Mouse (Mus musculus) small intestine, adult 2 months (tissue): ENCODE measurements around the gene Piwil4. TPM values are rescaled to one million over a fixed set of nuclear protein-coding genes. Genes with fewer than 3 reads are reported as not detected.
A peak's percentile ranks its signal among the peaks of the same experiment; 100 is the strongest.

Experiments
- H3K27ac ChIP-seq: fragments of 200-500 bp; 2 replicates; pipeline ENCODE4 v1.5.1; 2012; ENCODE audit warnings: low read depth, low read length, control low read depth, inconsistent platforms; ENCODE audit not compliant: insufficient read depth
- H3K27me3 ChIP-seq: fragments of 200-500 bp; 2 replicates; pipeline ENCODE4 v1.6.1; 2012; ENCODE audit warnings: mild to moderate bottlenecking, moderate library complexity, low read length, inconsistent platforms; ENCODE audit not compliant: control insufficient read depth, insufficient read depth
- H3K36me3 ChIP-seq: fragments of 200-500 bp; 2 replicates; pipeline ENCODE4 v1.6.1; 2012; ENCODE audit warnings: mild to moderate bottlenecking, low read length, control low read depth, inconsistent platforms; ENCODE audit not compliant: control insufficient read depth, insufficient read depth
- H3K4me1 ChIP-seq: fragments of 200-500 bp; 2 replicates; pipeline ENCODE4 v1.6.1; 2012; ENCODE audit warnings: low read length, inconsistent platforms, mixed read lengths; ENCODE audit not compliant: control insufficient read depth, insufficient read depth, insufficient read length
- H3K4me3 ChIP-seq: fragments of 200-500 bp; 2 replicates; pipeline ENCODE4 v1.5.1; 2012; ENCODE audit warnings: low read depth, mild to moderate bottlenecking, control low read depth, inconsistent platforms, low read length, moderate library complexity
- CTCF ChIP-seq: fragments of 200-500 bp; IDR thresholded peaks from 2 replicates; pipeline ENCODE4 v1.5.1; 2012; ENCODE audit warnings: low read depth, mild to moderate bottlenecking, control low read depth, inconsistent platforms, low read length, moderate library complexity, mixed read lengths; ENCODE audit not compliant: insufficient replicate concordance, insufficient read length; ENCODE audit errors: extremely low read depth
- POLR2A ChIP-seq: fragments of 200-500 bp; IDR thresholded peaks from 2 replicates; pipeline ENCODE4 v1.6.1; 2012; ENCODE audit warnings: low read depth, mild to moderate bottlenecking, control low read depth, inconsistent platforms, low read length, moderate library complexity
- WGBS: fragments of 180-500 bp; shearing (Covaris S2); methylation state at CpG from one replicate; pipeline ENCODE4 v1.1.7; 2018; 5-methylcytosine and 5-hydroxymethylcytosine counted together
- polyA plus RNA-seq: library from polyadenylated mRNA; depleted of rRNA; stranded (reverse); fragments of >200 nt; gene quantifications from 2 replicates; pipeline ENCODE4 v1.2.3, GENCODE M21; 2012

Piwil4 gene
- polyA plus RNA-seq, 1 experiment = 0.71 TPM

DNA sequence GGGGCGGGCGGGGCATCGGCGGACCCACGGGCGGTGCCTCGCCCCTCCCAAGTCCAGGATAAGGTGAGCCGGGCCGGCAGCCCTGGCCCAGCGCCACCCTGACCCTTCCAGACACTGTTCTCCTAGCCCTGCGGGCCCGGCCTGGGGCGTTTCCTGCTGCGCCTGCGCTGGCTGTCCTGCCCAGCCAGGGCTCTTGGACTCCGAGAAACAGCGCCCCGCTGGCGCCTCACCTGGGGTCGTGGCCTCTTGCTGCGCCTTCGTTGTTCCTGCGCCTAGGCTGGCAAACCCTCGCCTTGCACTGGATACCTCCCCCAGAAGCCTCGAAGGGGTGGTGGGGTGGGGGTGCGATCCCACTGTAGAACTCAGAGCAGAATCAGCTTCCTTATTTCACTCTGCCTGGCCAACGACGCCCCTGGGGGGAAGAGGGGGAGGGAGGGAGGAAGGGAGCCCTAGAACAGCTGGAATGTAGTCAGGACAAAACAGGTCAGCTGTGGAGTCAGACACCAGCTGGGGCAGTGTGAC lies 11.5 kb upstream of the Piwil4 start, which contains the start of gene Fut4:
Gene Fut4, minus strand, starts transcription at position 393 of the 522 bp plus-strand sequence.
- Histone ChIP-seq H3K4me3 (peak within 1 kb of the TSS; percentile 73), H3K36me3 (no peaks in the 10 kb centered on the region), H3K27ac (peak within 1 kb of the TSS; percentile 82), H3K4me1 (peaks cover 25% of the 10 kb centered on the region), H3K27me3 (no peaks in the 10 kb centered on the region)
- 0% methylated on average over 28 of the region's 28 CpGs for WGBS
- TF ChIP-seq POLR2A (peak; percentile 31; the same call in 1 of the 2 replicates), CTCF (peak; percentile 16; the same call in 1 of the 2 replicates)

DNA sequence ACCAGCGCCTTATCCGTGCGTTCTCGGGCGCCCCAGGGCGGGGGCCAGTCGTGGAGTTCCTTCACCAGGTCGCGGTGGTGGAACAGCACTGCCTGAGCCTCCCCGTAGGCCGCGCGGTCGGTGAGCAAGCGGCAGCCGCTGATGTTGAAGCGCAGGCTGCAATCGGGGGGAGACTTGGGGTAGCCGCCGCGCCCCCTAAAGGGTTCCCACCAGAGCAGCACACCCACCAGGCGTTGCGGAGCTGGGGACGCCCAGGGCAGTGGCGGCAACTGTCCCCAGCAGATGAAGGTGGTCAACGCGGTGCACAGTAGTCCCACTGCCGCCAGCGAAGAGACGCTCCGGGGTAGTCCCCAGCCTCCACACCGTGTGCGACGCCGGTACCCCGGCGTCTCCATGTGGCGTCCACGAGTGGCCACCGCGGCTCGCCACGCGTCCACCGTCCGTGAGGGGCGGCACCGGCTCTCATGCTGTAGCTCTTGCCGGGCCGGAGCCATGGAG lies 11.0 kb upstream of the Piwil4 start:
- WGBS = under 1% methylated on average over 50 of the region's 50 CpGs
- peaks cover 29% of the 10 kb centered on the region for H3K4me1 ChIP-seq
- no peaks in the 10 kb centered on the region for H3K27me3 ChIP-seq
- H3K36me3 ChIP-seq = no peaks in the 10 kb centered on the region
- TF ChIP-seq POLR2A (no peak; the same call in 1 of the 2 replicates), CTCF (no peak)
- peak overlapping the region; percentile 26 for H3K27ac ChIP-seq
- peak overlapping the region; percentile 73 for H3K4me3 ChIP-seq

DNA sequence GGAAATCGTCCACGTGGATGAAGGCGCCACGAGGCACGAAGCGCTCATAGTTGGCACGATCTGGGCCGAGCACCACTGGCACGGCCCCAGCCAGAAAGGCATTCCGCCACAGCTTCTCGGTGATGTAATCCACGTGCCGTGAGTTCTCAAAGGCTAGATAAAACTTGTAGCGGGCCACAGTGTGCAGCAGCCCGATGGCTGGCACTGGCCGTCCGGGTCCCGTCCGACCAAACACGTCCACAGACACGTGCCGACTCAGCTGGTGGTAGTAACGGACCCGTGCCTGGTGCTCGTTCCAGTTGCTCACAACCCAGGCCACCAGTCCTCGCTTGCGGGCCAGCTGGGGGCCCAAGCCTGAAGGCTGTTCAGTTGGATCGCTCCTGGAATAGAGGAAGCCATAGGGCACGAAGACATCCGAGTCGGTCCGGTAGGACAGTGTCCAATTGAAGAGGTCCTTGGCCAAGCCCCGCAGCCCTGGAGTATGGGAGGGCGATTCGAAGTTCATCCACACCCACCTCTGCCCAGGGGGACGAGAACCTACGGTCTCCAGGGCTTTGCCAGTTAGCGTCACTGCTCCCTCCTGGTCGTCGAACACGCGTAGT lies 10.5 kb upstream of the Piwil4 start:
- TF ChIP-seq CTCF = no peak
- TF ChIP-seq POLR2A = no peak
- Histone ChIP-seq H3K27me3 (no peaks in the 10 kb centered on the region), H3K36me3 (no peaks in the 10 kb centered on the region), H3K27ac (peak overlapping the region; percentile 26), H3K4me3 (peak overlapping the region; percentile 73), H3K4me1 (peaks cover 33% of the 10 kb centered on the region)
- WGBS = 69% methylated on average over 42 of the region's 42 CpGs

DNA sequence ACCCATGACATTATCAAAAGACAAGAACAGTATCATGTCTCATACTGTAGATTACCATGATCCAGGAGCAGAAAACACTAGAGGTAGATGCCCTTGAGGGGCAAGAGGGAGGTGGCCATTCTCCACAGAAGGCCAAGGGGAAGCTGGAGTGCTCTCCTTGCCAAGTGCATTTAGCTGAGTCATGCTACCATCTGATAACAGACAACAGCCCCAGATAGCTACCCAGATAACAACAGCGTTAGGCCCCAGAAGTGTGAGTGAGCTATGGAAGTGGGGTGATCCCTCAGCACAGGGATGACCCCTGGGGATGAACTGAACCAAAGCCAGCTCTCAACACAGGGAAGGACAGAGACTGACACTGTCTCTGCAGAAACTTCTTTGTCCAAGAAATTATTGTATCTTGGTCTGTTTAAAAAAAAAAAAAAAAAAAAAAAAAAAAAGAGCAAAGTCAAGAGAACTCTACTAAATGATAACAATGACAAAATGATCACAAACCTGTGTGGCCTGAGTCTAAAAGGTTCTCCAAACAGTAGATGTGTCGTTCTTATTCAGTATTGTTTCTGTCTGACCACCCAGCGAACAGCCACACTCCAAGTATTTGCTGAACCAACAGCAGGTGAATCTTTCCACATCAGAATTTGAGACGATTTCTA lies 909 bp downstream of the Piwil4 start:
- Histone ChIP-seq H3K27me3 (no peaks in the 10 kb centered on the region), H3K36me3 (no peaks in the 10 kb centered on the region), H3K4me1 (peaks cover 12% of the 10 kb centered on the region; the same call in 1 of the 2 replicates), H3K4me3 (no peak overlapping the region), H3K27ac (no peak overlapping the region)
- 74% methylated on average over 4 of the region's 4 CpGs for WGBS
- no peak for TF ChIP-seq CTCF
- no peak for TF ChIP-seq POLR2A

DNA sequence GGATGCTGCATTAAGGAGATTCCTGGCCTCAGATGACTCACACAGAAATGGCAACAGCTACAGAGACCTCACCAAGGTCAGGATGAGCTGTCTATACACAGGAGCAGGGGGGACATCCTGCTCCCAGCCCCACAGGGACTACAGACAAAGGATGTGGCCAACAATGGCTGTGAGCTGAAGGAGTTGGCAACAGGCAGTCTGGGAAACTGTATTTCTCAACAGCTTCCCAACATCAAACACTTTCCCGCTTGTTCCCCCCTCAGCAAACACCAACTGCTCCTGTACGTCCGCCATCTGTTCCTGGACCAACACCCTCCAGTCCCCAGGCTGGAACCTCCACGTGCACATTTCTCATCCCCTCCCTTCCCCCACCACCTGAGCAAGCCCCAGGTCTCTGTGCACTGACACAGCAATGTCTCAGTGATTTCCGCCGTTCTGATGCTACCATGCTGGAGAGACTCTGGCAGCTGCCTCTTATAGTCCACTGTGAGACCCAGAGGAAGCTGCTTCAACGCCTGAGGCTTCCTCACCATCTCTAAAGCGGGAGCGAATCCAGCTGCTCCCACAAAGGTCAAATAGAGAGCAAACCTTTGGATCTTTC lies 9.5 kb downstream of the Piwil4 start:
- 54% methylated on average over 9 of the region's 9 CpGs for WGBS
- Histone ChIP-seq H3K4me1 (peaks cover 3% of the 10 kb centered on the region; the same call in 1 of the 2 replicates), H3K27me3 (no peaks in the 10 kb centered on the region), H3K36me3 (no peaks in the 10 kb centered on the region), H3K27ac (no peak overlapping the region), H3K4me3 (no peak overlapping the region)
- no peak for TF ChIP-seq CTCF
- no peak for TF ChIP-seq POLR2A

DNA sequence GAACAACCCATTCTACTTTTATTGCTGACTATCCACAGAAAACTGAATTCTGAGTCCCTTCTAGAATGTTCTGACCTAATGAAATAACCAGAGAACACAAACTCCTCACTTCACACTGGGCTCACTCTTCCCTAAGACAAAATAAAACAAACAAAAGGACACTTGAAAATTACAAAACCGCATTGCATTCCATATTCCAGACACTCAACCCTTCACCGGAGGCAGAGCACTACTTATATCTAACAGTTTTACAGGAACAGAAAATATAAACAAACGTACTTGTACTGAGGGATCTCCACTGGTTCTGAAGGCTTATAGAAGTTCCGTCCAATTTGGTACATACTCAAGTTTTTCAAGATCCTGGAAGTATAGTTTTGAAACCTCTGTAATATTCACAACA lies 12.2 kb downstream of the Piwil4 start:
- TF ChIP-seq CTCF = no peak
- TF ChIP-seq POLR2A = no peak
- Histone ChIP-seq H3K27me3 (no peaks in the 10 kb centered on the region), H3K4me1 (peaks cover 6% of the 10 kb centered on the region; the same call in 1 of the 2 replicates), H3K4me3 (no peak overlapping the region), H3K27ac (no peak overlapping the region), H3K36me3 (no peaks in the 10 kb centered on the region)
- 78% methylated on average over 4 of the region's 4 CpGs for WGBS

DNA sequence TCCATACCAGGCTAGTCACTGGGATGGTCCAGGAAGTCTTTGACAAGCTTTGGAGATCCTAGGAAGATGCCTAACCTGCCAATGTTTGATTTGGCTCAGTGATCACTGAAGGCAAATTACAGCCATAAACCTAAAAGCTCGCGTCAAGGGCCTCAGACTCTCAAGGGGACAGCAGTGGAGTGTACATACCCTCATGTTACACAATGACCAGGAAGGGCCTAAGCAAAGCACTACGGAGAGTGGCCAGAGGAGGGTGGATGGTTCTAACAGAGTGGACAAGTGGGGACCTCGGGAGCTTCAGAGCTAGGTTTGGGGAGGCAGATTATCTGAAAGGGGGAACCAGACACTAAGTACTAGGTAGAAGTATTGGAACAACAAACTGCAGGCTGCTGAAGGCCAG lies 13.9 kb downstream of the Piwil4 start:
- Histone ChIP-seq H3K27ac (no peak overlapping the region), H3K4me1 (peaks cover 6% of the 10 kb centered on the region; the same call in 1 of the 2 replicates), H3K4me3 (no peak overlapping the region), H3K36me3 (no peaks in the 10 kb centered on the region), H3K27me3 (no peaks in the 10 kb centered on the region)
- 35% methylated on average over 4 of the region's 4 CpGs for WGBS
- TF ChIP-seq POLR2A (no peak), CTCF (no peak)
